Mouse (Mus musculus): ENCODE results near the gene Ccdc180.

GRCm38 (mm10) chr4:45853496-45854246, 36.4 kb upstream of the Ccdc180 start:
- TF ChIP-seq CTCF (IDR thresholded peaks at IDR 0.05; ENCODE audit: insufficient read depth, low read length) (no peak), POLR2A (IDR thresholded peaks at IDR 0.05; ENCODE audit: borderline replicate concordance, extremely low read depth, low read depth, low read length) (no peak)
